Mouse (Mus musculus) spleen, postnatal 0 days (tissue): ENCODE measurements around the gene Galnt5. TPM values are rescaled to one million over a fixed set of nuclear protein-coding genes. Genes with fewer than 3 reads are reported as not detected.

Experiments used
- polyA plus RNA-seq: library from polyadenylated mRNA; unstranded; fragments of >200 nt; fragmentation: Nextera tagmentation; extraction: Ambion mirVana; gene quantifications from 2 replicates; pipeline ENCODE4 v1.2.1, GENCODE M21; 2015

The Galnt5 gene
- 0.12 and 0.17 TPM in 2 replicates for polyA plus RNA-seq

GRCm38 (mm10) chr2:57997752-57998430 is at the start of gene Galnt5:
Gene Galnt5, plus strand, starts transcription at chr2:57997884.

GRCm38 (mm10) chr2:58052821-58053581 is 55.3 kb downstream of the Galnt5 start, which contains the start of gene Ermn:
Gene Ermn, minus strand, starts transcription at chr2:58052864.

Other genes starting within 250 kb of the Galnt5 start
- gene Ermn, start 55.0 kb downstream of the Galnt5 start, polyA plus RNA-seq, result 0.04 TPM in 1 of 2 replicates, not detected in the other
- gene Cytip, start 197.6 kb downstream of the Galnt5 start, polyA plus RNA-seq, result 10.9 and 13.5 TPM in 2 replicates